Mouse (Mus musculus) neural tube, embryonic 13.5 days (tissue): ENCODE measurements around the gene Rnf31. TPM values are rescaled to one million over a fixed set of nuclear protein-coding genes. Genes with fewer than 3 reads are reported as not detected.

Experiments used
- ATAC-seq: fragments of 200-750 bp; cut with Nextera tagmentation; 2 replicates; pipeline ENCODE4 v1.8.0; 2017; ENCODE audit warnings: low read depth, mild to moderate bottlenecking, moderate TSS enrichment, moderate library complexity
- H3K27ac ChIP-seq: fragments of 300-500 bp; sonication (generic); replicated peaks from 2 replicates; pipeline ENCODE4 v1.5.1; 2015; ENCODE audit warnings: moderate library complexity, mild to moderate bottlenecking, inconsistent platforms
- H3K27me3 ChIP-seq: fragments of 300-500 bp; sonication (generic); 2 replicates; pipeline ENCODE4 v1.6.1; 2015; ENCODE audit warnings: mild to moderate bottlenecking, inconsistent platforms
- H3K36me3 ChIP-seq: fragments of 300-500 bp; sonication (generic); 2 replicates; pipeline ENCODE4 v1.6.1; 2015; ENCODE audit warnings: mild to moderate bottlenecking, inconsistent platforms
- H3K4me1 ChIP-seq: fragments of 300-500 bp; sonication (generic); replicated peaks from 2 replicates; pipeline ENCODE4 v1.6.1; 2015; ENCODE audit warnings: inconsistent platforms
- H3K4me2 ChIP-seq: fragments of 300-500 bp; sonication (generic); 2 replicates; pipeline ENCODE4 v1.6.1; 2015; ENCODE audit warnings: inconsistent platforms, mild to moderate bottlenecking, moderate library complexity
- H3K4me3 ChIP-seq: fragments of 300-500 bp; sonication (generic); 2 replicates; pipeline ENCODE4 v1.5.1; 2015; ENCODE audit warnings: mild to moderate bottlenecking, inconsistent platforms
- H3K9ac ChIP-seq: fragments of 300-500 bp; sonication (generic); 2 replicates; pipeline ENCODE4 v1.6.1; 2015; ENCODE audit warnings: moderate library complexity, mild to moderate bottlenecking, inconsistent platforms
- H3K9me3 ChIP-seq: fragments of 300-500 bp; sonication (generic); 2 replicates; pipeline ENCODE4 v1.6.1; 2016; ENCODE audit warnings: inconsistent platforms
- WGBS: fragments of 180-500 bp; shearing (Covaris S2); methylation state at CpG from one replicate; pipeline ENCODE4 v1.1.7; 2015; 5-methylcytosine and 5-hydroxymethylcytosine counted together
- polyA plus RNA-seq: library from polyadenylated mRNA; unstranded; fragments of >200 nt; fragmentation: Nextera tagmentation; extraction: Ambion mirVana; gene quantifications from 2 replicates; pipeline ENCODE4 v1.2.1, GENCODE M21; 2015

Rnf31 gene
- polyA plus RNA-seq = 21.7 and 27.5 TPM in 2 replicates

- Histone ChIP-seq H3K4me1 (peaks cover 37% of the 10 kb centered on the region), H3K4me3 (peak within 1 kb of the TSS; percentile 72), H3K27ac (peak within 1 kb of the TSS; percentile 96), H3K36me3 (peaks cover 44% of the 10 kb centered on the region), H3K9me3 (no peaks in the 10 kb centered on the region), H3K9ac (peak within 1 kb of the TSS; percentile 91), H3K27me3 (no peaks in the 10 kb centered on the region), H3K4me2 (peak within 1 kb of the TSS; percentile 93)
- peak; percentile 94 for ATAC-seq
- WGBS = under 1% methylated on average over 33 of the region's 33 CpGs
Observed at GRCm38 (mm10) chr14:55591331-55591891, at the start of gene Rnf31. TSS of gene Rnf31 (plus strand) at chr14:55591708.

GRCm38 (mm10) chr14:55542268-55542667, 49.2 kb upstream of the Rnf31 start:
- no peak overlapping the region for H3K27ac ChIP-seq
- H3K27me3 ChIP-seq = no peaks in the 10 kb centered on the region
- H3K9me3 ChIP-seq = no peaks in the 10 kb centered on the region
- H3K36me3 ChIP-seq = peaks cover 30% of the 10 kb centered on the region
- no peak overlapping the region for H3K9ac ChIP-seq
- H3K4me1 ChIP-seq = peaks cover 41% of the 10 kb centered on the region
- ATAC-seq = no peak
- no peak overlapping the region for H3K4me3 ChIP-seq
- H3K4me2 ChIP-seq = no peak overlapping the region
- 95% methylated on average over 12 of the region's 12 CpGs for WGBS

- WGBS = 65% methylated on average over 9 of the region's 9 CpGs
- Histone ChIP-seq H3K27ac (no peak overlapping the region), H3K27me3 (no peaks in the 10 kb centered on the region), H3K36me3 (peaks cover 50% of the 10 kb centered on the region), H3K9ac (no peak overlapping the region), H3K4me2 (no peak overlapping the region), H3K4me1 (peaks cover 39% of the 10 kb centered on the region), H3K9me3 (no peaks in the 10 kb centered on the region), H3K4me3 (no peak overlapping the region)
- ATAC-seq = no peak
Observed at GRCm38 (mm10) chr14:55544334-55544733, 47.2 kb upstream of the Rnf31 start.

- 83% methylated on average over 6 of the region's 6 CpGs for WGBS
- Histone ChIP-seq H3K9me3 (no peaks in the 10 kb centered on the region), H3K4me1 (no peaks in the 10 kb centered on the region), H3K27ac (no peak overlapping the region), H3K4me2 (no peak overlapping the region), H3K27me3 (no peaks in the 10 kb centered on the region), H3K36me3 (peaks cover 35% of the 10 kb centered on the region), H3K9ac (no peak overlapping the region), H3K4me3 (no peak overlapping the region)
- no peak for ATAC-seq
Observed at GRCm38 (mm10) chr14:55550191-55550590, 41.3 kb upstream of the Rnf31 start.

- H3K36me3 ChIP-seq = peaks cover 26% of the 10 kb centered on the region
- 55% methylated on average over 5 of the region's 5 CpGs for WGBS
- H3K9me3 ChIP-seq = no peaks in the 10 kb centered on the region
- no peaks in the 10 kb centered on the region for H3K4me1 ChIP-seq
- no peak overlapping the region for H3K4me2 ChIP-seq
- no peak overlapping the region for H3K27ac ChIP-seq
- H3K4me3 ChIP-seq = no peak overlapping the region
- H3K9ac ChIP-seq = no peak overlapping the region
- H3K27me3 ChIP-seq = no peaks in the 10 kb centered on the region
- ATAC-seq = no peak
Observed at GRCm38 (mm10) chr14:55551347-55551746, 40.2 kb upstream of the Rnf31 start.

- Histone ChIP-seq H3K9me3 (no peaks in the 10 kb centered on the region), H3K4me2 (no peak overlapping the region), H3K27me3 (no peaks in the 10 kb centered on the region), H3K36me3 (peaks cover 26% of the 10 kb centered on the region), H3K27ac (no peak overlapping the region), H3K4me3 (no peak overlapping the region), H3K9ac (no peak overlapping the region), H3K4me1 (no peaks in the 10 kb centered on the region)
- 90% methylated on average over 8 of the region's 8 CpGs for WGBS
- no peak for ATAC-seq
Observed at GRCm38 (mm10) chr14:55551794-55552193, 39.7 kb upstream of the Rnf31 start.

GRCm38 (mm10) chr14:55554635-55555034, 36.9 kb upstream of the Rnf31 start:
- Histone ChIP-seq H3K4me3 (no peak overlapping the region), H3K27me3 (no peaks in the 10 kb centered on the region), H3K4me1 (peaks cover 8% of the 10 kb centered on the region), H3K9ac (no peak overlapping the region), H3K36me3 (0 out of 2 replicates have a peak, but pooled peaks cover 2% of the 10 kb centered on the region), H3K9me3 (no peaks in the 10 kb centered on the region), H3K27ac (no peak overlapping the region), H3K4me2 (no peak overlapping the region)
- ATAC-seq = no peak

- ATAC-seq = no peak
Observed at GRCm38 (mm10) chr14:55555788-55556187, 35.7 kb upstream of the Rnf31 start.

GRCm38 (mm10) chr14:55557003-55557402, 34.5 kb upstream of the Rnf31 start:
- Histone ChIP-seq H3K9ac (no peak overlapping the region), H3K9me3 (no peaks in the 10 kb centered on the region), H3K4me2 (no peak overlapping the region), H3K27me3 (no peaks in the 10 kb centered on the region), H3K27ac (no peak overlapping the region), H3K36me3 (no peaks in the 10 kb centered on the region), H3K4me1 (peaks cover 19% of the 10 kb centered on the region), H3K4me3 (no peak overlapping the region)
- WGBS = 28% methylated on average over 5 of the region's 5 CpGs
- no peak for ATAC-seq

More at GRCm38 (mm10) chr14:55555788-55556187, 35.7 kb upstream of the Rnf31 start:
- Histone ChIP-seq H3K27me3 (no peaks in the 10 kb centered on the region), H3K4me3 (no peak overlapping the region), H3K9me3 (no peaks in the 10 kb centered on the region), H3K9ac (no peak overlapping the region), H3K4me1 (peaks cover 8% of the 10 kb centered on the region), H3K4me2 (no peak overlapping the region), H3K36me3 (no peaks in the 10 kb centered on the region), H3K27ac (no peak overlapping the region)
- 79% methylated on average over 3 of the region's 3 CpGs for WGBS

GRCm38 (mm10) chr14:55557587-55557986, 33.9 kb upstream of the Rnf31 start:
- WGBS = 92% methylated on average over 3 of the region's 3 CpGs
- H3K27ac ChIP-seq = no peak overlapping the region
- ATAC-seq = no peak
- H3K27me3 ChIP-seq = no peaks in the 10 kb centered on the region
- H3K4me1 ChIP-seq = peaks cover 25% of the 10 kb centered on the region
- H3K9me3 ChIP-seq = no peaks in the 10 kb centered on the region
- no peak overlapping the region for H3K4me2 ChIP-seq
- no peak overlapping the region for H3K9ac ChIP-seq
- no peak overlapping the region for H3K4me3 ChIP-seq
- H3K36me3 ChIP-seq = 0 out of 2 replicates have a peak, but pooled peaks cover 1% of the 10 kb centered on the region

- H3K9ac ChIP-seq = peak overlapping the region; percentile 86; the same call in 1 of the 2 replicates
- H3K4me2 ChIP-seq = peak overlapping the region; percentile 90
- WGBS = 59% methylated on average over 6 of the region's 6 CpGs
Observed at GRCm38 (mm10) chr14:55558740-55559448, 32.6 kb upstream of the Rnf31 start.

GRCm38 (mm10) chr14:55559799-55560201, 31.7 kb upstream of the Rnf31 start, which contains the start of gene Dcaf11:
TSS of gene Dcaf11 (plus strand) at chr14:55560006.
- H3K27ac ChIP-seq = peak within 1 kb of the TSS; percentile 98
- H3K36me3 ChIP-seq = peaks cover 22% of the 10 kb centered on the region
- H3K4me2 ChIP-seq = peak within 1 kb of the TSS; percentile 90
- no peaks in the 10 kb centered on the region for H3K27me3 ChIP-seq
- peak within 1 kb of the TSS; percentile 55 for H3K4me3 ChIP-seq
- peaks cover 28% of the 10 kb centered on the region for H3K4me1 ChIP-seq
- no peaks in the 10 kb centered on the region for H3K9me3 ChIP-seq
- ATAC-seq = peak; percentile 83
- peak within 1 kb of the TSS; percentile 86 for H3K9ac ChIP-seq
- WGBS = under 1% methylated on average over 27 of the region's 27 CpGs

More at GRCm38 (mm10) chr14:55558740-55559448, 32.6 kb upstream of the Rnf31 start:
- peak overlapping the region; percentile 55 for H3K4me3 ChIP-seq
- no peaks in the 10 kb centered on the region for H3K9me3 ChIP-seq
- no peak for ATAC-seq
- H3K36me3 ChIP-seq = peaks cover 13% of the 10 kb centered on the region
- H3K4me1 ChIP-seq = peaks cover 28% of the 10 kb centered on the region
- H3K27ac ChIP-seq = peak overlapping the region; percentile 98
- H3K27me3 ChIP-seq = no peaks in the 10 kb centered on the region
